Mouse (Mus musculus): ENCODE data around the gene Phb.

Gene Phb

DNA sequence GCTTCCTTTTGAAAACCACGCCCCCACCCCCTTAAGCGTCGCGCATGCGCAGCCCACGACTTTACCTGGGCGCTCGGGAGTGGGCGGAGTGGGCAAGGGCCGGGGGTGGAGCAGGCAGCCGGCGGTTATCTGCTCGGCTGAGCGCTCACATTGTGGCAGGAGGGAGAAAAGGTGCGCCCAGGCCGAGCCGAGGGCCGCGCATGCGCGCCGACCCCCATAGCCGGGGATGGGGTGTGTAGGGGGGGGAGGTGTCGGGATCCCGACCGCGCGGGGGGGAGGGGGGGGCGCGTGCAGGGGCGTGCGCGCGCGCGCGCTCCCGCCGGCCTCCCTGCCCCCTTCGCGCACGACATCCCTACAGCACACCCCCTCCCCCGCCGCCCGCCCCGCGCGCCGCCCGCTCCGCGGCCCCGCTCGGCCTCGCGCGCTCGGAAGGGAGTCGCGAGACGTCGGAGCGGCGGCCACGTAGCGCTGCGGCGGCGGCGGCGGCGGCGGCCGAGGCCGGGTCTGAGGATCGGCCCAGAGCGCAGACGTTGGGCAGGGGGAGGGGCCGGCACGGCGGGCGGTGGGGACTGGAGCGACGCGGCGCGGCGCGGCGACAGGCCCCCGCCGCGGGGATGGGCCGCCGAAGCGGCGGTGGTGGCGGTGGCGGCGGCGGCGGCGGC, 45.9 kb downstream of the Phb start, which contains the start of gene Zfp652:
Gene Zfp652 (plus strand): TSS at position 111 of the 662 bp plus-strand sequence.
- peak; percentile 77 for DNase-seq (ENCODE audit: low spot score)

DNA sequence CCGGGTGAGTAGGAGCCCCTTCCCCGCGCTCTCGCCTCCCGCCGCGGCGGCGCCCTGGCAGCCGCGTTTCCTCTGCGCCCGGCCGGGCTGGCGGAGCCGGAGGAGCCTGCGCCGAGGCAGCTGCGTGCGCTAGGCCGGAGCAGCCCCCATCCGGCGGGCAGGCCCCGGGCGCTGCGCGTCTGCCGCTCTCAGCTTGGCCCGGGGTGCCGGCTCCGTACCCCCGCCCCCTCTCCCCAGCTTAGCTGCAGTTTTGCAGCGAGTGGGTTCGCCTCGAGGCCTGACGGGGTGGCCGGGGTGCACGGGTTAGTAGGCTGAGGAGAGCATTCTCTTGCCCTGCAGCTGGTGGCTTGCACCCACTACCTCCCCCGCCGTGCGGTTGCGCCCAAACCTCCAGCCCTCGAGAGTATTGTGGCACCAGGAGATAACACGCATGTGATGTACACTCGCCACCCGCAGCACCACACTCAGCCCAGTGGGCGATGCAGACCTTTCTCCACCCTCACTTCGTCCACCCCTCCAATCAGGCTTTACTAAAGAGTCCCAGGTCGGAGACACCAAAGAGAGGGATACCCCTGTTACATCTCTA, 46.6 kb downstream of the Phb start:
- peak; percentile 30 for DNase-seq (ENCODE audit: low spot score)

DNA sequence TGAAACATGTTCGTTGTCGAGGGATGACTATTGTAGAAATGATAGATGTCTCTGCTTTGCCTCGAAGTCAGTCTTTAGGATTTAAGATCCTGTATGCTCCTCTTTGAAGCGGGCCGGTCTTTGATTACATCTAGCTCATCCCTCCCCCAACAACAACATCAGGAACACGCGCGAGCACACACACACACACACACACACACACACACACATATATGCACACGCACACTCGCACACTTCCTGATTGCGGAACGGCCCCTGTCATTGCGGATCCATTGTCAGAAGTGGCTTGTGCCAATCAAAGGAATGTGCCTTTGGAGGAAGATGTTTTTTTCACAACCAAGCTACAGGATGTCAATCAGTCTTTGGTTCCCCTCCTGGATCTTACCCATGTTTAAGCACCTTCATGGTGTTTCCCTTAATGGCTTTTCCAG, 47.1 kb downstream of the Phb start:
- no peak for DNase-seq (ENCODE audit: low spot score)

DNA sequence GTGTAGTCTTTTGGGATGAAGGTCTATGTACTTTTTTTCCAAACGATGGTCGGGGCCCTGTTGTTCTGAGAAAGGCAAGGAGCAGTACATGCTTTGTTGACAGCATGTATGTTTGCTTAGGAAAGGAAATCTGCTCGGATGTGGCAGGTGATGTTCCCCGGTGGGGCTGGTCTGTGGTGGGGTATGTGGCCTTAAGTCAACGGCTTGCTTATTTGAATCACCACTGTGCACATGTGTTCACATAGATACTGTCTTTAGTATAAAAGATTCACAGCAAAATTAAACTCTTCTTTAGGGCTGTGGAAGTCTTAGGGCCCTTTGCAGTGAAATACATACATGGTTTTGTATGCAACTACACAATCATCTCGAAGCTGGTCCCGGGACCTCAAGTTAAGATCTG, 47.7 kb downstream of the Phb start:
- DNase-seq (ENCODE audit: low spot score) = no peak

DNA sequence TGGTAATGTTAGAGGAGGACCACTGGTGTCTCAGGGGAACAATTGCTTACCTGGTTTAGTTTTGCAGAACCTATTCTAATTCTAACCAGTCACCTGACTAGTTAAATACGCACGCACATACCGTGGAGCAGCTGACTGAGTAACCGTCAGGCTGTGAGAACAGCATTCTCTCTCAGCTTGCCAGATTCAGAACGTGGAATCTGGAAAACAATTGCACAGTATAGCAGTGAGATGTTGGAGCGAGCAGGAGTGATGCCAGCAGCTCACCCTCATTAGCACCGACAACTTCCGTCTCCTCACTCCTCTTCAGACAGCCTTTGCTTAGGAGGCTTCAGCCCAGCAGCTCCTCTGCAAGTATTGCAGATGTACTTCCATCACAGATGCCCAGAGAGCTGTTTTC, 49.4 kb downstream of the Phb start:
- no peak for DNase-seq (ENCODE audit: low spot score)

DNA sequence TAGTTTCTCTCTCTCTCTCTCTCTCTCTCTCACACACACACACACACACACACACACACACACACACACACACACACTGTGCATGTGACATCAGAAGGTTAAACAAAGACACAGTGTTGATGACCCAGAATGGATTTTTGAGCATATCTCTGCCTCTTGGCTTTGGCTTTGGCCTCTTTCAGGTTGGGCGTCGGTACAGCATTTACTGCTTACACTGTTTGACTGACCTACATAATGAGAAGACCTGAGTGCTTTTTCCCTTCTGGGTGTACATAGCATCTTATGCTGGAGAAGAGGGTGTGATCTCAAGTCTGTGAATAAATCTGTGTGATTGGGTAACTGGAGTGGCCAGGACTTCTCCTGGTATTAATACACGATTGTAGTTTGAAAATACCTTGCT, 52.6 kb downstream of the Phb start:
- DNase-seq (ENCODE audit: low spot score) = no peak

DNA sequence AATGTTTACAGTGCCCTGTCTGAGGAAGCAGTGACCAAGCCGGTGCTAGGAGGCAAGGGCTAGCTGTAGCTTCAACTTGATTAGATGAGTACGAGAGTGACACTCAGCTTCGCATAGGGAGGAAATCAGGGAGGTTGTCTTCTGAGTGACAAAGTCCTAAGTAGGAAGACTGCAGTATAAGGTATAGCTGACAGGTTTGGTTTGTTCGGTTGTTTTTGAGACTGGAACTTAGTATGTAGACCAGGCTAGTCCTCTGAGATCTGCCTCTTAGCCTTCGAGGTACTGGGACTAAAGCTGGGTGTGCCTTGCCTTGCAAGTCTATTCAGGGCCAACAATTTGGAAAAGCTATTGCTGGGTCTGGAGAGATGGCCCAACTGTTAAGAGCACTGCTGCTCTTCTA, 56.5 kb downstream of the Phb start, which contains the start of gene B130006D01Rik:
Gene B130006D01Rik (plus strand): TSS at position 301 of the 400 bp plus-strand sequence.
- no peak for DNase-seq (ENCODE audit: low spot score)

DNA sequence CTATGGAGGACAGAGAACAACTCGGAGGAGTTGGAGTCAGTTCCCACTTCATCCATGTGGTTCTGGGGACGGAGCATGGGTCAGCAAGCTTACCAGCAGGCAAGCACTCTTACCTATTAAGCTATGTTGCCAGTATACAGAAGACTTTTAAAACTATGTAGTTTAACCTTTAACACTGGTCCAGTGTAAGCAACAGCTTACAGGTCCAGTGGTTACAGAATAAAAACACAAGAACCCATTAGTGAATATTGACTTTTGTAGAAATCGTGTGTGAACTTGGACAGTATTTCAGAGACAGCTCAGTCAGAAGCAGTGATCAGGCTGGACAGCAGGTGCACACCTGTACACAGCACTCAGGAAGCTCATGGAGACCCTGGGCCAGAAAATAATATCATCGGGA, 57.7 kb downstream of the Phb start:
- DNase-seq (ENCODE audit: low spot score) = no peak

DNA sequence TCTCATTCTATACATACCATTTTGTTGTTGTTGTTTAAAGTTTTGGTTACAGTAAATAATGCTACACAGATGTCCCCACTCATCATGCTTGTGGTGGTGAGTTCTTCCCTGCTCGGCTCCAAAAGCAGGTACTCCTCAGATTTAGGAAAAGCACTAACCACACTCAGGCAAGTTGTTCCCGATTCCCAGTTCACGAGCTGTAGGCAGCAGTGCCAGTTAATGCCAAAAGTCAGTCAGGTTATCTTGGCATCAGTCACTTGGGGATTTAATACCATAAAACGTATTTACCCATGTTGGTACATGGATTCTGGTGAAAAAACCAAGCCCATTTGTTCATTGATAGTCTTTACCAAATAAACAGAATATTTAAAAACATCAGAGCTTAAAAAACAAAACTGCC, 59.4 kb downstream of the Phb start:
- DNase-seq (ENCODE audit: low spot score) = no peak

DNA sequence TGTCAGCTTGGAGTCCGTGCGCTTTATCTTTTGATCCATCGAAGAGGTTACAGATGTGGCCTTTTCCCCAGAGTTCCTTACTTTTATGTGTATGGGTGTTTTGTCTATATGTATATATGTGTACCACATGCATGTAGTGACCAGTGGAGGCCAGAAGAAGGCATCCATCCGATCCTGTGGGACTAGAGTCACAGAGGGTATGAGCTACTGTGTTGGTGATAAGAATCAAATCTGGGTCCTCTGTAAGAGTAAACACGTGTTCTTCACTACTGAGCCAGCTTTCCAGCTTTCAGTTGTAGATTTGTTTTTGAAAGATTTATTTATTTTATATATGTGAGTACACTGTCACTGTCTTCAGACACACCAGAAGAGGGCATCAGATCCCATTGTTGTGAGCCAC, 61.2 kb downstream of the Phb start:
- no peak for DNase-seq (ENCODE audit: low spot score)

DNA sequence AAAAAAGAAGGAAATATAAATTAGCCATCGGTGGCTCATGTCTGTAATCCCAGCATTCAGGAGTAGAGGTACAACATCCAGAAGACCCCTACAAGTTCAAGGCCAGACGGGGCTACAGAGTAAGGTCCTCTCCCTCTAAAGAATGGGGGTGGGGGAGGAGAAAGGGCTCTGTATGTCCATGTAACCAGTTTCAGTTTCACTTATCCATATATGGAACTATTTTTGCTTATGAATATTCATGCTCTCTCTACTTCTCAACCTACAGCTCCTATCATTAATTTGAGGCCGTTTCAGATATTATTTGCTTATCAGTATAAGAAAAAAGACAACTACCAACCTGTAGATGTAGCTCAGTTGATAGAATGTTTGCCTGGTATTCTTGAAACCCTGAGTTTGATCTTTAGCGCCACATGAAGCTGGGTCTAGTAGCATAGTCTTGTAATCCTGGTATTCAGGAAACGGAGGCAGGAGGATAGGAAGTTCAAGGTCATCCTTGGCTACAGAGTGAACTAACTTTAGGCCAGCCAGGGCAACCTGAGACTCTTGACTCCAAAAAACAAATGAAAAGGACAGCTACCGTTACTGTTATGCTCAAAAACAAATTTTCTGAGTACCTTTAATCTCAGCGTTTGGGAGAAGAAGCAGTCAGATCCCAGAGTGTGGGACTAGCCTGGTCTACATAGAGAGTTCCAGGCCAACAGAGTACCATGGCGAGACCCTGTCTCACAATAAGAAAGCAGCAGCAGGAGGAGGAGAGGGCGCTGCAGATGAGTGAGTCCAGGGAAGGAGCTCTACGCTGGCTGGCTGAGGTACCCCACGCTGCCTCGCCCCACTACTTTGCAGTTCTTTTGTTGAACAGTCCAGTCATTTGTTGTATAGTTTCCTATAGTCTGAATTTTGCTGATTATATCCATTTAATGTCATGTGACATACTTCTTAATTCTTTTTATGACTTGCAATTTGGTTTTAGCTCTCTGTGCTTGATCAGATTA, 62.5 kb downstream of the Phb start:
- no peak for DNase-seq (ENCODE audit: low spot score)
